Mouse (Mus musculus) heart, embryonic 14.5 days (tissue): ENCODE results near the gene Cfap65. TPM values are rescaled to one million over a fixed set of nuclear protein-coding genes. Genes with fewer than 3 reads are reported as not detected.

Experiments used
- ATAC-seq: fragments of 200-750 bp; cut with Nextera tagmentation; 2 replicates; pipeline ENCODE4 v1.8.0; 2017; ENCODE audit warnings: low read depth, moderate TSS enrichment; ENCODE audit not compliant: insufficient number of reproducible peaks, insufficient read depth, low FRiP score
- H3K27ac ChIP-seq, 2 experiments: fragments of 200-500 bp in 1 of 2; fragments of 300-500 bp in 1 of 2; sonication (generic) in 1 of 2; replicated peaks in 1 of 2; 2 replicates each; pipeline ENCODE4 v1.5.1; 2012 to 2014; ENCODE audit warnings: low read depth in 2 of 2, low read length in 2 of 2, control low read depth in 1 of 2, mild to moderate bottlenecking in 1 of 2, mixed read lengths in 1 of 2; ENCODE audit not compliant: control insufficient read depth in 1 of 2, insufficient read depth in 1 of 2
- H3K27me3 ChIP-seq: fragments of 300-500 bp; sonication (generic); 2 replicates; pipeline ENCODE4 v1.6.1; 2014; ENCODE audit warnings: mild to moderate bottlenecking, low read length, control low read depth; ENCODE audit not compliant: control insufficient read depth, insufficient read depth
- H3K36me3 ChIP-seq: fragments of 300-500 bp; sonication (generic); 2 replicates; pipeline ENCODE4 v1.6.1; 2014; ENCODE audit warnings: mild to moderate bottlenecking, control low read depth, low read length, mixed read lengths; ENCODE audit not compliant: control insufficient read depth, insufficient read depth
- H3K4me1 ChIP-seq, 2 experiments: fragments of 200-500 bp in 1 of 2; fragments of 300-500 bp in 1 of 2; sonication (generic) in 1 of 2; 2 replicates each; pipeline ENCODE4 v1.6.1; 2012 to 2014; ENCODE audit warnings: low read length in 2 of 2, control low read depth in 1 of 2, mixed read lengths in 1 of 2; ENCODE audit not compliant: control insufficient read depth in 2 of 2, insufficient read depth in 2 of 2
- H3K4me2 ChIP-seq: fragments of 300-500 bp; sonication (generic); 2 replicates; pipeline ENCODE4 v1.6.1; 2014; ENCODE audit warnings: mild to moderate bottlenecking, low read length
- H3K4me3 ChIP-seq, 2 experiments: fragments of 200-500 bp in 1 of 2; fragments of 300-500 bp in 1 of 2; sonication (generic) in 1 of 2; 2 replicates each; pipeline ENCODE4 v1.5.1; 2012 to 2014; ENCODE audit warnings: low read length in 2 of 2, mild to moderate bottlenecking in 2 of 2, control low read depth in 1 of 2, low read depth in 1 of 2, moderate library complexity in 1 of 2; ENCODE audit not compliant: control insufficient read depth in 1 of 2, insufficient read depth in 1 of 2
- H3K9ac ChIP-seq: fragments of 300-500 bp; sonication (generic); 2 replicates; pipeline ENCODE4 v1.6.1; 2014; ENCODE audit warnings: mild to moderate bottlenecking, low read length
- H3K9me3 ChIP-seq: fragments of 300-500 bp; sonication (generic); 2 replicates; pipeline ENCODE4 v1.6.1; 2016; ENCODE audit warnings: low read length, control low read depth; ENCODE audit not compliant: control insufficient read depth
- WGBS: fragments of 180-500 bp; shearing (Covaris S2); extraction: QIAGEN DNeasy Blood & Tissue Kit; methylation state at CpG from one replicate; pipeline ENCODE4 v1.1.7; 2014; 5-methylcytosine and 5-hydroxymethylcytosine counted together
- polyA plus RNA-seq: library from polyadenylated mRNA; unstranded; fragments of >200 nt; fragmentation: Nextera tagmentation; extraction: Ambion mirVana; gene quantifications from 2 replicates; pipeline ENCODE4 v1.2.1, GENCODE M21; 2014

The Cfap65 gene
- polyA plus RNA-seq, 1 experiment from 2014 or later: not detected

DNA sequence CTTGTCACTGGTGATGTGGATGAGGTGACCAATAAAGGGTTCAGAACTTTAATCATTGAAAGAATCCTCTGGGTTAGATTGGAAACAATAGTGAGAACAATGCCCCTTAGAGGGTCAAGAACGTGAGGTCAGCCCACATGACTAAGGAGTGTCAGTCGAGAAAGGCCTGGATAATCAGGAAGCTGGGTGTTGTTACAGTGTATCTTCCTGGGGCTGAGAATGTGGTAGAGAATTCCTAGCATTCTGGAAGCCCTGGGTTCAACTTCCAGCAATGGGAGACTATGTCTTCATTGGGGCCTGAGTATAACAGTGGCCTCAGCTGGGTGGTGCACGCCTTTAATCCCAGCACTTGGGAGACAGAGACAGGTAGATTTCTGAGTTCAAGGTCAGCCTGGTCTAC, 58.2 kb downstream of the Cfap65 start:
- Histone ChIP-seq H3K36me3 (no peaks in the 10 kb centered on the region), H3K9ac (no peak overlapping the region), H3K4me3 (no peak overlapping the region), H3K4me2 (no peak overlapping the region), H3K4me1 (peaks cover 0 to 5% of the 10 kb centered on the region in 2 experiments; a peak in 2 of 4 replicates), H3K27ac (no peak overlapping the region), H3K27me3 (peaks cover 42% of the 10 kb centered on the region), H3K9me3 (no peaks in the 10 kb centered on the region)
- no peak for ATAC-seq
- 42% methylated on average over 3 of the region's 3 CpGs for WGBS

DNA sequence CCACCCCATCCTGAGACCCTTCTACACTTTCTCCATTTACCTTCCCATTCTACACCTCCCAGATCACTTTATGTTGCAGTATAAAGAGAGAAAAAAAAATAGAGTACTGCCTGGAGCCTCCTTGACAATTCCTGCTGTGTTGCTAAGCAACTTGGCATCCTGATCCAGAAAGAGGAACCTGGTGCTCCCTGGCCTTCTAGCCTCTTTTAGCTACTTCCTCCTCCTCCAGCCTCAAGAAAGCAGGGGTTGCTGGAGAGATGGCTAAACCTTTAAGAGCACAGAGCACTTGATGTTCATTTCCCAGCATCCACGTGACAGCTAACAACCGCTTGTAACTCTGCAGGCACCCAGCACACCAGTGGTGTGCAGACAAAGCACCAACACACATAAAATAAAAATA, 63.2 kb downstream of the Cfap65 start:
- ATAC-seq: no peak
- Histone ChIP-seq H3K27ac (no peak overlapping the region), H3K4me1 (no peaks in the 10 kb centered on the region), H3K4me2 (no peak overlapping the region), H3K4me3 (no peak overlapping the region), H3K9ac (no peak overlapping the region), H3K36me3 (no peaks in the 10 kb centered on the region), H3K9me3 (no peaks in the 10 kb centered on the region), H3K27me3 (peaks cover 22% of the 10 kb centered on the region; the same call in 1 of the 2 replicates)
- 56% methylated on average over 2 of the region's 2 CpGs for WGBS

DNA sequence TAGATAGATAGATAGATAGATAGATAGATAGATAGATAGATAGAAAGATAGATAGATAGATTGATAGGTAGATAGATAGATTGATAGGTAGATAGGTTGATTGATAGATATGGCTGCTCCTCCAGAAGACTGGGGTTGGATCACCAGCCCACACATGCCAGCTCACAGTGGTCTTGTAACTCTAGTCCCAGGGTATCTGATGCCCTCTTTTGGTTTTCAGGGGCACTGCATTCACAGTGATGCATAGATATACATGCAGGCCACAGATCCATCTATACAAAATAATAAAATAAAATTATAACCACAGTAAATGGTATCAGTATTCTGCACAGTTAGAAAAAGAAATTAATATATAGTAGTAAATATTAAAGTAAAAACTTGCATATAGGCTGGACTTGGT, 73.6 kb downstream of the Cfap65 start:
- H3K27me3 ChIP-seq: peaks cover 42% of the 10 kb centered on the region
- no peak overlapping the region for H3K27ac ChIP-seq
- H3K9me3 ChIP-seq: no peaks in the 10 kb centered on the region
- no peaks in the 10 kb centered on the region for H3K36me3 ChIP-seq
- H3K4me3 ChIP-seq: no peak overlapping the region
- H3K9ac ChIP-seq: no peak overlapping the region
- no peak overlapping the region for H3K4me2 ChIP-seq
- no peak for ATAC-seq
- H3K4me1 ChIP-seq: peaks cover 2 to 5% of the 10 kb centered on the region in 2 experiments; a peak in 1 of 4 replicates

DNA sequence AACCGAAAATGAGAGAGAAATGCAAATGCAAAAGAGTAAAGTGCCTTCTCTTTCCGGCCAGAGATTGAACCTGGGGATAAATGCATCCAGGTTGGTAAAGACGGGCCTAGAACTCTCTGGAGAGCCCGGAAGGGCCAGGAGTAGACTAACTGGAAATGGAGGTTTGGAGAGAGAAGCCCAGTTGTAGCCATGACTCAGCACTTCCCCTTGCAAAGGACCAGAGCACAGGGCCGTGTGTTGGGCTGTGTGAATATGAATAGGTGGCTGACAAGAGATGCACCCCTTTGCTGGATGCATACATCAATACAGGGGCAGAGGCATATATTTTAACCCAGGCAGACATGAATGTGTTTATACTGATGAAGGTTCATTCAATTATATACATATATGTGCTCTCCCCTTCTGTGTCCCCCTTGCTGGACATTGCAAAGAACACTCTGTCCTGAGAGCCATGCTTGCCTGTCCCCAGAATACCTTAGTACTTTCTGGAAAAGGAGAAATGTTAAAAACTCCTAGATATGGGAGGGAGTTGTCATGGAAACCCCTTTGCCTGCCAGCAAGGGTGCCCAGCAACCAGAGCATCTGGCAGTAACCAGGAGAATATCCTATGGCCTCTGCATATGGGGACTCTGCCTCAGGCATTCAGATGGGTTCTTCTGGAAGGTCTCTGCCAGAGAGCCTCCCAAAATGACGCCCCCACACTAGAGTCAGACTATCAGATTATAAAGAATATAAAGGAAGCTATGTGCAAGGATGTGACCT, 76.0 kb downstream of the Cfap65 start:
- WGBS: 36% methylated on average over 6 of the region's 6 CpGs
- H3K36me3 ChIP-seq: no peaks in the 10 kb centered on the region
- no peak overlapping the region for H3K9ac ChIP-seq
- H3K4me1 ChIP-seq: peaks cover 7 to 17% of the 10 kb centered on the region in 2 experiments; a peak in 3 of 4 replicates
- no peak overlapping the region for H3K4me3 ChIP-seq
- no peak for ATAC-seq
- no peak overlapping the region for H3K27ac ChIP-seq
- no peaks in the 10 kb centered on the region for H3K9me3 ChIP-seq
- no peak overlapping the region for H3K4me2 ChIP-seq
- peaks cover 66% of the 10 kb centered on the region for H3K27me3 ChIP-seq

DNA sequence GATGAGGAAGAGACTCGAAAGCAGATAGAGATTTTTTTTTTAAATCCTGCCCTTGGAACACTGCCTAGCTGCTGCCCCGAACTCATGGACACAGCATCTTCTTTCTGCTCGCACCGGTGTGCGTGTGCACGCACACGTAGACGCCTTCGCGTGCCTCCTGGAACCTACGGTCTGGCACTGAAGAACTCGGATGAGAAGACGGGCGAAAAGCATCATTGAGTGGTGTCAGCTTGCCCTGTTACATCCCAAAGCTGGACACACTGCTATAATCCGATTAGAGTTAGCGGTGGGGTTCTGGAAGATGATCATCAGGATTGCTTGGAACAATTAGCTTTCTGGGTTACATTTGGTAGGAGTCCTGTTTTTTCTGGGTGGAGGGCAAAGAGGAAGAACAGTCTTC, 76.6 kb downstream of the Cfap65 start:
- Histone ChIP-seq H3K27me3 (peaks cover 72% of the 10 kb centered on the region), H3K36me3 (no peaks in the 10 kb centered on the region), H3K4me1 (peaks cover 10 to 17% of the 10 kb centered on the region in 2 experiments), H3K4me2 (peak overlapping the region; percentile 57), H3K9me3 (no peaks in the 10 kb centered on the region), H3K9ac (no peak overlapping the region), H3K4me3 (peak overlapping the region in 1 of 2 experiments; percentile 20; a peak in 1 of 4 replicates), H3K27ac (no peak overlapping the region)
- no peak for ATAC-seq
- WGBS: 7% methylated on average over 16 of the region's 16 CpGs

DNA sequence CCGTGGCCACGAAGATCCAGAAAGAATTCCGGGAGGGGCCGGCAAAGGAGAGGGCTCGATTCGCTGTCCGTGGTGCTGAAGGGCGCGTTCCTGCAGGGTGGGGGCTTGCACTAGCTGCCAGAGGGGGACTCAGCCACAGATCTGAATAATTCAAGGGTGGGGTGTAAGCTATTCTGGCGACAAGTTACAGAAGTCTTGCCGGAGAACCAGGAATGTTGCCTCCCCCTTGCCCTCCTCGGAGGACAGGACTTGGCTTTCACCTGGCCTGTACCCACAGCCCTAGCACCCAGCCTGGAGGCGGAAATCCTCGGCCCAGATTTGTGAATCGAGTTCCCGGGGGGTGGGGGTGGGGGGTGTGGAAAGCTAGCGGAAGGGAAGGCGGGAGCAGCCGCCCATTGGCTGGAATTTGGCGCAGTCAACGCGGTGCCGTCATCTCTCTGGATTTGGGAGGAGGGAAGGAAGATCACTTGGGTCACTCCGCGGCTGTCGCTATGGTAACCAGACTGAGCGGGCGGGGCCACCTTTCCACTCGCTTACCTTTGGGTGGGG, 77.2 kb downstream of the Cfap65 start:
- ATAC-seq: no peak
- WGBS: under 1% methylated on average over 29 of the region's 29 CpGs

DNA sequence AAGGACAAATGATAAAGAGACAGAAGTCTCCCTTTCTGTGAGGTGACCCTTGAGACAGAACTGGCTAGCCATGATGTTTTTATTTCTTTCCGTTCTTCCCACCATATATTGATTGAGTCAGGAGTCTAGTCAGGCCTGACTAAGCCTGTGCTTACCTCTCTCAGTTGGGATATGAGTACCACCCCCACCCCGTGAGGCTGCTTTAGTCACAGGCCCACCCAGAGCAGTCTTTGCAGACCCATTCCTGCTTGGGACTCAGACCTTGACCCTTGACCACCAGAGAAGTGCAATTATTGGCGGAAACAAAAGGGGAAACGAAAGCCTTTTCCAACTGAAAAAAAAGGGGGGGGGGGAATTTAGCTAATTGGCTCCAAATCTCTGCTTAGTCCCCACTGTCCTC, 77.7 kb downstream of the Cfap65 start:
- Histone ChIP-seq H3K36me3 (no peaks in the 10 kb centered on the region), H3K27me3 (peaks cover 83% of the 10 kb centered on the region), H3K4me3 (peak overlapping the region in 1 of 2 experiments; percentile 20; a peak in 1 of 4 replicates), H3K4me1 (peaks cover 10 to 17% of the 10 kb centered on the region in 2 experiments), H3K4me2 (peak overlapping the region; percentile 57), H3K9me3 (no peaks in the 10 kb centered on the region), H3K9ac (no peak overlapping the region), H3K27ac (no peak overlapping the region)
- WGBS: 9% methylated on average over 4 of the region's 4 CpGs
- no peak for ATAC-seq

More for the DNA sequence above, 77.2 kb downstream of the Cfap65 start:
- H3K27ac ChIP-seq: no peak overlapping the region
- H3K4me3 ChIP-seq: peak overlapping the region; percentile 20 to 26
- H3K9ac ChIP-seq: no peak overlapping the region
- peaks cover 10 to 17% of the 10 kb centered on the region in 2 experiments for H3K4me1 ChIP-seq
- peak overlapping the region; percentile 57 for H3K4me2 ChIP-seq
- no peaks in the 10 kb centered on the region for H3K36me3 ChIP-seq
- H3K27me3 ChIP-seq: peaks cover 77% of the 10 kb centered on the region
- no peaks in the 10 kb centered on the region for H3K9me3 ChIP-seq
